Mouse (Mus musculus): ENCODE results near the gene Hspa8. TPM values are rescaled to one million over a fixed set of nuclear protein-coding genes. Genes with fewer than 3 reads are reported as not detected.
"Not testable (repeated sequence)": the region's sequence is repeated elsewhere in the genome, so short reads cannot be mapped to it uniquely, and the experiment has no call there.

The Hspa8 gene
- polyA plus RNA-seq, 1 experiment from 2014 or later, result 3,041 TPM

DNA sequence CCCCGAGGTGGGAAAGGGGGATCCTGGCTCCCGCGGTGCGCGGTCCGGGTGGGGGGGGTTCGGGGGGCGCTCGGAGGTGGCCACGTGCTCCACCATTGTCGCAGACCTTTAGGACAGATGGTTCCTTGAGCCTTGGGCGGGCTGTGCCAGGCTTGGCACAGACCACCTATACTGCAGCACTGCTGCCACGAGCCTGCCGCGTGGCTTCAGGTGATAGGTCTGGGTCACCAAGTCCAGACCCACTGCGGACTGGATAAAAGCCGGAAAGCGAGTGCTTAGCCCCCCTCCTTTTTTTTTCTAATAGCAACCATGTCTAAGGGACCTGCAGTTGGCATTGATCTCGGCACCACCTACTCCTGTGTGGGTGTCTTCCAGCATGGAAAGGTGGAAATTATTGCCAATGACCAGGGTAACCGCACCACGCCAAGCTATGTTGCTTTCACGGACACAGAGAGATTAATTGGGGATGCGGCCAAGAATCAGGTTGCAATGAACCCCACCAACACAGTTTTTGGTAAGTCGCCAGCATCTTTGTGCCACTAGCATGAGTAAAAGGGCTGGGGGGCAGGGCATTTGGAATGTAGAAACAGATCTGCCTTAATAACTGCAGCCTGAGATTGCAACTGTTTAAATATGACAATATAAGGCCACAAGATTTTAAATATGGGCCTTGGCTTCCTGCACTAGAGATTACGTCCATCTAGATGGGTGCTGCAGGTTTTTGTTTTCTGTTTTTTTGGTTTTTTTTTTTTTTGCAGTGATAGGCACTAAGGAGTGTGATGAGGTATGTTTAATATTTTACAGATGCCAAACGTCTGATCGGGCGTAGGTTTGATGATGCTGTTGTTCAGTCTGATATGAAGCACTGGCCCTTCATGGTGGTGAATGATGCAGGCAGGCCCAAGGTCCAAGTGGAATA lies 1.1 kb downstream of the Hspa8 start:
- Histone ChIP-seq H3K27ac (replicated peaks; ENCODE audit: low read depth, low read length) (peak overlapping the region; percentile 100), H3K4me3 (replicated peaks; ENCODE audit: low read depth, low read length) (peak overlapping the region; percentile 96), H3K36me3 (ENCODE audit: control insufficient read depth, insufficient read depth, low read length) (peaks cover 43% of the 10 kb centered on the region), H3K9ac (replicated peaks; ENCODE audit: low read length) (peak overlapping the region; percentile 99), H3K4me2 (ENCODE audit: low read length) (peak overlapping the region; percentile 78), H3K4me1 (ENCODE audit: control insufficient read depth, insufficient read depth, low read length) (peaks cover 22% of the 10 kb centered on the region)
- peak; percentile 9 for ATAC-seq (ENCODE audit: low FRiP score, low TSS enrichment)
- DNase-seq, result peak; percentile 68
- H3K27me3 ChIP-seq (ENCODE audit: control insufficient read depth, insufficient read depth, low read length); H3K9me3 ChIP-seq (ENCODE audit: control insufficient read depth, low read length): not testable (repeated sequence)
- under 1% methylated on average over 28 of the region's 28 CpGs for WGBS

DNA sequence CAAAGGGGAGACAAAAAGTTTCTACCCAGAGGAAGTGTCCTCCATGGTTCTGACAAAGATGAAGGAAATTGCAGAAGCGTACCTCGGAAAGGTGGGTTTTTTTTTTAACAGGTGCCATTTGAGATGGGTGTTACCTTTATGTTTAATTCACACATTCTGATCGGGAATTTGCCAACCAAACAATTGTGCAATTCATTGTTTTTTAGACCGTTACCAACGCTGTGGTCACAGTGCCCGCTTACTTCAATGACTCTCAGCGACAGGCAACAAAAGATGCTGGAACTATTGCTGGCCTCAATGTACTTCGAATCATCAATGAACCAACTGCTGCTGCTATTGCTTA lies 1.7 kb downstream of the Hspa8 start:
- 1% methylated on average over 8 of the region's 8 CpGs for WGBS
- Histone ChIP-seq H3K4me2 (ENCODE audit: low read length) (peak overlapping the region; percentile 78), H3K4me3 (replicated peaks; ENCODE audit: low read depth, low read length) (peak overlapping the region; percentile 96), H3K9ac (replicated peaks; ENCODE audit: low read length) (peak overlapping the region; percentile 99), H3K36me3 (ENCODE audit: control insufficient read depth, insufficient read depth, low read length) (peaks cover 48% of the 10 kb centered on the region), H3K4me1 (ENCODE audit: control insufficient read depth, insufficient read depth, low read length) (peaks cover 24% of the 10 kb centered on the region)
- not testable (repeated sequence) for H3K27me3 ChIP-seq (ENCODE audit: control insufficient read depth, insufficient read depth, low read length); H3K9me3 ChIP-seq (ENCODE audit: control insufficient read depth, low read length); DNase-seq; H3K27ac ChIP-seq (replicated peaks; ENCODE audit: low read depth, low read length); ATAC-seq (ENCODE audit: low FRiP score, low TSS enrichment)

DNA sequence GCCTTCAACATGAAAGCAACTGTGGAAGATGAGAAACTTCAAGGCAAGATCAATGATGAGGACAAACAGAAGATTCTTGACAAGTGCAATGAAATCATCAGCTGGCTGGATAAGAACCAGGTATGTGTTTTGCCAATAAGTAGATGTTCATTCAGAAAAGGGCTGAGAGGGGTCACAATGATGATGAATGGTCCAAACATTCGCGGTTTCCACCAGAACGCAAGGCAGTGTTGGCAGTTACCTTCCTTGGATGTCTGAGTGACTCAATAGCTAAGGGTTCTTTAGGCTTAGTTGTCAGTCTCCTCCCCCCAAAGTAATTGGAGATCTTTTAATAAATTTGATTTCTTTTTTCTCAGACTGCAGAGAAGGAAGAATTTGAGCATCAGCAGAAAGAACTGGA lies 3.8 kb downstream of the Hspa8 start:
- H3K27me3 ChIP-seq (ENCODE audit: control insufficient read depth, insufficient read depth, low read length); H3K4me3 ChIP-seq (replicated peaks; ENCODE audit: low read depth, low read length); H3K27ac ChIP-seq (replicated peaks; ENCODE audit: low read depth, low read length); ATAC-seq (ENCODE audit: low FRiP score, low TSS enrichment); H3K9ac ChIP-seq (replicated peaks; ENCODE audit: low read length); DNase-seq; H3K9me3 ChIP-seq (ENCODE audit: control insufficient read depth, low read length): not testable (repeated sequence)
- H3K36me3 ChIP-seq (ENCODE audit: control insufficient read depth, insufficient read depth, low read length), result peaks cover 50% of the 10 kb centered on the region
- peak overlapping the region; percentile 17 for H3K4me2 ChIP-seq (ENCODE audit: low read length)
- WGBS, result 67% methylated on average over 3 of the region's 3 CpGs
- peaks cover 33% of the 10 kb centered on the region for H3K4me1 ChIP-seq (ENCODE audit: control insufficient read depth, insufficient read depth, low read length)

DNA sequence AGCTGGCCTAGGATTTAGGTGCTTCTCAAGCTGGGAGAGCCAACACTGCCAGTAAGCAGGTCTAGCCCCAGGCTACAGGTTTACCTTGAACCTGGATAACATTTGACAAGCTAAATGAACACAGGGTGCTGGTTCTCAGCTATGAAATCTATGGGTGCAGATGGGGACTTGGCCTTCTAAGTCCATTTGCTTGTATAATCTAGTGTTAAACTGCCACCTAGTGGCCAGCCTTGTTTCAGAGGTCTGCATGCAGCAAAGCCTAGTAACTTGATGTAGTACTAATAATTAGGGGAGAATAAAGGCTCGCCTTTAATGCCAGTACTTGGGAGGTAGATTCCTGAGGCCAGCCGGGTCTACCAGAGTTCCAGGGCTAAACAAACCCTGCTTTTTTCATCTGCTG lies 4.5 kb downstream of the Hspa8 start:
- WGBS, result 23% methylated on average over 2 of the region's 2 CpGs
- peaks cover 29% of the 10 kb centered on the region for H3K4me1 ChIP-seq (ENCODE audit: control insufficient read depth, insufficient read depth, low read length)
- no peaks in the 10 kb centered on the region for H3K27me3 ChIP-seq (ENCODE audit: control insufficient read depth, insufficient read depth, low read length)
- peaks cover 50% of the 10 kb centered on the region for H3K36me3 ChIP-seq (ENCODE audit: control insufficient read depth, insufficient read depth, low read length)
- 0 out of 2 replicates have a peak overlapping the region, but pooled peaks have one; percentile 8 for H3K27ac ChIP-seq (replicated peaks; ENCODE audit: low read depth, low read length)
- H3K4me3 ChIP-seq (replicated peaks; ENCODE audit: low read depth, low read length), result no peak overlapping the region; the same call in 1 of the 2 replicates
- no peak for ATAC-seq (ENCODE audit: low FRiP score, low TSS enrichment)
- H3K9ac ChIP-seq (replicated peaks; ENCODE audit: low read length), result peak overlapping the region; percentile 31; the same call in 1 of the 2 replicates
- H3K9me3 ChIP-seq (ENCODE audit: control insufficient read depth, low read length), result no peaks in the 10 kb centered on the region
- peak overlapping the region; percentile 36 for H3K4me2 ChIP-seq (ENCODE audit: low read length)
- DNase-seq, result peak; percentile 93

- ATAC-seq (ENCODE audit: low FRiP score, low TSS enrichment), result no peak
- Histone ChIP-seq H3K4me1 (ENCODE audit: control insufficient read depth, insufficient read depth, low read length) (peaks cover 29% of the 10 kb centered on the region), H3K27ac (replicated peaks; ENCODE audit: low read depth, low read length) (no peak overlapping the region), H3K27me3 (ENCODE audit: control insufficient read depth, insufficient read depth, low read length) (no peaks in the 10 kb centered on the region), H3K9ac (replicated peaks; ENCODE audit: low read length) (no peak overlapping the region), H3K4me2 (ENCODE audit: low read length) (no peak overlapping the region), H3K4me3 (replicated peaks; ENCODE audit: low read depth, low read length) (no peak overlapping the region), H3K36me3 (ENCODE audit: control insufficient read depth, insufficient read depth, low read length) (peaks cover 50% of the 10 kb centered on the region), H3K9me3 (ENCODE audit: control insufficient read depth, low read length) (no peaks in the 10 kb centered on the region)
- DNase-seq, result peak; percentile 88
- WGBS, result 32% methylated on average over 5 of the region's 5 CpGs
Measured at GRCm38 (mm10) chr9:40806440-40807288, 5.9 kb downstream of the Hspa8 start.

DNA sequence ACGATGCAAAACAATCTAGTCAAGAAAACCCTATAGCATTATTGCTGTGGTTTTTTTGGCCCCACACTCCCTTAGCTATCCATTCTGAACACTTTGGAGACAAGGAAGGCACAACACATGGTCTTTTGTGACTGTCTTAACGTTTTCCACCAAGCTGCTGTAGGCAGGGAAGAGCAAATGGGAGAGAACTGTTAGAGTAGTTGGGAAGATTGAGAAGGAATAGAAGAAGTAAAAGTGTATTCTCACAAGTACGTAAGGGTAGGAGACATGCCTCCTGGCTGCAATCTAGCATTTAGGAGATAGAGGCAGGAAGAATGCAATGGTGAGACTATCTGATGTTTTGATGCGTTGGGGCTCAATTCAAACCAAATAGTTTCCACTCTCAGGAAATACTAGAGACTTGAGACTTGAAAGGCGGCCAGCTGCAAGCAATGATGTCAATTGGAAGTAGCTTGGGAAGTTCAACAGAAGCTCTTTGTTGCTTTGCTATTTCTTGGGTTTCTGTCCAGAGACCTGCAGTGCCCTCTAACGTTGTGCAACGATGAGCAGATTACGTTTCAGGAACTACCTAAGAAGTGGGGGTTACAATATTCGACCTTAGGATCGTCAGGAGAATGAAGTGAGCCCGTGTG lies 6.6 kb downstream of the Hspa8 start:
- Histone ChIP-seq H3K27ac (replicated peaks; ENCODE audit: low read depth, low read length) (0 out of 2 replicates have a peak overlapping the region, but pooled peaks have one; percentile 9), H3K4me1 (ENCODE audit: control insufficient read depth, insufficient read depth, low read length) (peaks cover 29% of the 10 kb centered on the region), H3K27me3 (ENCODE audit: control insufficient read depth, insufficient read depth, low read length) (no peaks in the 10 kb centered on the region), H3K9ac (replicated peaks; ENCODE audit: low read length) (no peak overlapping the region), H3K4me2 (ENCODE audit: low read length) (no peak overlapping the region), H3K36me3 (ENCODE audit: control insufficient read depth, insufficient read depth, low read length) (peaks cover 45% of the 10 kb centered on the region), H3K9me3 (ENCODE audit: control insufficient read depth, low read length) (no peaks in the 10 kb centered on the region), H3K4me3 (replicated peaks; ENCODE audit: low read depth, low read length) (no peak overlapping the region)
- ATAC-seq (ENCODE audit: low FRiP score, low TSS enrichment) (no peak), DNase-seq (peak; percentile 40)
- 28% methylated on average over 11 of the region's 11 CpGs for WGBS

- Histone ChIP-seq H3K9me3 (ENCODE audit: control insufficient read depth, low read length) (no peaks in the 10 kb centered on the region), H3K4me2 (ENCODE audit: low read length) (no peak overlapping the region), H3K27me3 (ENCODE audit: control insufficient read depth, insufficient read depth, low read length) (no peaks in the 10 kb centered on the region), H3K36me3 (ENCODE audit: control insufficient read depth, insufficient read depth, low read length) (peaks cover 41% of the 10 kb centered on the region), H3K4me3 (replicated peaks; ENCODE audit: low read depth, low read length) (no peak overlapping the region), H3K9ac (replicated peaks; ENCODE audit: low read length) (0 out of 2 replicates have a peak overlapping the region, but pooled peaks have one; percentile 0), H3K4me1 (ENCODE audit: control insufficient read depth, insufficient read depth, low read length) (peaks cover 29% of the 10 kb centered on the region), H3K27ac (replicated peaks; ENCODE audit: low read depth, low read length) (peak overlapping the region; percentile 28)
- DNase-seq (peak; percentile 64), ATAC-seq (ENCODE audit: low FRiP score, low TSS enrichment) (0 out of 2 replicates have a peak, but pooled peaks have one; percentile 55)
- WGBS, result 7% methylated on average over 16 of the region's 16 CpGs
Measured at GRCm38 (mm10) chr9:40808061-40808906, 7.5 kb downstream of the Hspa8 start.
